Mouse (Mus musculus) E14TG2a.4 (cell line): ENCODE data around the gene Cnot1.

Experiments used
- CTCF ChIP-seq: conservative IDR thresholded peaks from 2 replicates; pipeline ENCODE4 v1.5.1; 2014; ENCODE audit warnings: low read length
- NANOG ChIP-seq: IDR thresholded peaks from 2 replicates; pipeline ENCODE4 v1.6.1; 2014; ENCODE audit warnings: borderline replicate concordance, low read length, mixed read lengths

DNA sequence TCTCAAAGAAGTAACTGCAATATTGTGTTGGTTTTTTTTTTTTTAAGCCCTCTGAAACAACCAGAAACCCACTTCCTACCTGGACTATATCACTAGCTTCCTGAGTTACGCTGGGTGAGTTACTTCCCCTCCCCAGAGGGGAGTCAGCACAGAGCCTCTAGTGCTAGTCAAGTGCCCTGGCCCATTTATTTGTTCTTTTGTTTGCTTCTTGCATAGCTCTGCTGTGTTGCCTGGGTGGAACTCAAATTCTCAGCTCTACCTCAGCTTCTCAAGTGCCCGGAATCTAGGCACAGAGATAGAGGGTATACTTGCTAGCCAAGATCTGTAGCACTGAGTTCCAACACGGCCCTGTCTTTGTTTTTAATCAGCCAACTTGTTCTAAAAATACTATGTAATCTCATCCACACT lies 2.9 kb upstream of the Cnot1 start:
- no peak for TF ChIP-seq CTCF
- TF ChIP-seq NANOG: no peak
